Mouse (Mus musculus) left cerebral cortex, postnatal 10 days (tissue): ENCODE measurements around the gene Tagap1. TPM values are rescaled to one million over a fixed set of nuclear protein-coding genes. Genes with fewer than 3 reads are reported as not detected.
"Not testable (repeated sequence)": the region's sequence is repeated elsewhere in the genome, so short reads cannot be mapped to it uniquely, and the experiment has no call there.

Experiments
- DNase-seq, 2 experiments: peaks; one replicate each; pipeline ENCODE4 v3.0.0; 2021 to 2022; ENCODE audit warnings: low spot score in 2 of 2, mixed read lengths in 1 of 2; ENCODE audit errors: extremely low spot score in 1 of 2
- intact Hi-C: fragments of 180-260 bp; cut with DNase I; formaldehyde crosslinking; loops from one replicate; pipeline ENCODE4 v1.15.1; 2025
- total RNA-seq, 2 experiments: library from RNA; stranded (reverse); gene quantifications; 2 replicates each; pipeline ENCODE4 v1.2.3; 2021

Gene Tagap1
- total RNA-seq, 2 experiments from 2014 or later, result 24.0 to 24.3 TPM

DNA sequence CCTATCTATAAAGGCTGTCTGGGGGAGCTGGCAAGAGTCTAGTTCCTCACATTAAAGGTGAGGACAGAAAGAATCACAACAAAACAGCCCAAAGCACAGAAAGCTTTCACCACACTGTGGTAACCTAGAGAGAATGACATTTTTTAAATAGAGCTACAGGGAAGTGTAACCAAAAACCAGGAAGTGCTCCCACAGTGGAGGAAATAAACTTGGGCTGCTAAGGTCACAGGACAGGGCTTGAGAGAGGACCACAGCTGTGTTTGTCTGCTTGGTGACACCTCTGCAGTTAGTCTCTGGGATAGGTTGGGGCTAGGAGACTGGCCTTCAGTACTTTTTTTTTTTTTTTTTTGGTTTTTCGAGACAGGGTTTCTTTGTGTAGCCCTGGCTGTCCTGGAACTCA lies 6.7 kb upstream of the Tagap1 start:
- DNase-seq, intact Hi-C loops: not testable (repeated sequence)

DNA sequence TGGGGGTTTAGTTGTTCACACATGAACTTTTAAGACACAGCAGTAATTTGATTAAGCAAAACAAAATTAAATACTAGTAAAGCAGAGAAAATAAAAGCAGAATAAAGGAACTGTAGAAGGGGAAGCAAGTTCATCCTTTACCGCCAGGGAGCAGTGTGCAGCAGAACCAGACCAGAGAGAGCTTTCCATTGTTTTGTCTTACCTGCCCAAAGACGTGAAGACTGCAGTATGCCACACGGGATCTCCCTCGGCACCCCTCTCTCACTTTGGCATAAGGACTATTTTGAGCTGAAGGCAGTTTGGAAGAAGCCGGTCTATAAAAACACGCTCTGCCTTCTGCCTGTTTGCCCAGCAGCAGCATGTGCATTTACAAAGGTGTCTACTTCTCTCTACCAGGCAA lies 4.4 kb upstream of the Tagap1 start:
- intact Hi-C loops, DNase-seq: not testable (repeated sequence)

DNA sequence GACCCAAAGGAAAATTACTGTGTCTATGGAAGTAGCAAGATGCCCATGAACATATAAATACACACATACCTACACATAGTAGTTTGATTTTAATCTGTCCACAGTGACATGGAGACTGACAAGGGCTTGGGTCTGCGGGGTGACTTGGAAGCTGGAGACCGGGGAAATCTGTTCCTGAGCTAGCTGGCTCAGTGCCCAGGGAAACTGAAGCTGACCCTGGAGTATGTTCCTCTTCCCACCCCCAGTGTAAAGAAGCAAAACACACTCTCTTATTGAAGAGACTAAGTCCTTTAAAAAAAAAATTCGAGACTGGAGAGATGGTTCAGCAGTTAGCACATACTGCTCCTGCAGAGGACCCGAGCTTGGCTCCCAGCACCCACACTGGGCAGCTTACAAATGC lies 2.0 kb upstream of the Tagap1 start:
- intact Hi-C loops, result not testable (repeated sequence)
- peak in 1 of 2 experiments; percentile 43 for DNase-seq

DNA sequence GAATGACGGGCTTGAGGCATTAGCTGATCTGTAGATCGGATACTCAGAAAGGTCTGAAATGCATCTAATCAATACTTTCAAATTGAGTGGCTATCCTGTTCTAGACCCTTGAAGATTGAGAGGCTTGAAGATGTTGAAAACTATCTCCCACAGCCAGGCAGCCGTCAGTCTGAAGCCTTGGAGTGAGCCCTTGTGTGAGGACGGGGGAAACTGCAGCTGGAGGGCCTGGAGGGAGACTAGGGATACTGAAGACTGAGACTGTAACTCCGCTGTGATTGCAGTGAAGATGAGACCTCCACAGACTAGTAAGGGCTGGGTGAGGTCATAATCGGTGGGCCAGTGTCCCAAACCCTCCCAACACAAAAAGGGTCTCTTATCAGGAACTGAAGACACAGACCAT lies 1.4 kb upstream of the Tagap1 start:
- DNase-seq, intact Hi-C loops: not testable (repeated sequence)

DNA sequence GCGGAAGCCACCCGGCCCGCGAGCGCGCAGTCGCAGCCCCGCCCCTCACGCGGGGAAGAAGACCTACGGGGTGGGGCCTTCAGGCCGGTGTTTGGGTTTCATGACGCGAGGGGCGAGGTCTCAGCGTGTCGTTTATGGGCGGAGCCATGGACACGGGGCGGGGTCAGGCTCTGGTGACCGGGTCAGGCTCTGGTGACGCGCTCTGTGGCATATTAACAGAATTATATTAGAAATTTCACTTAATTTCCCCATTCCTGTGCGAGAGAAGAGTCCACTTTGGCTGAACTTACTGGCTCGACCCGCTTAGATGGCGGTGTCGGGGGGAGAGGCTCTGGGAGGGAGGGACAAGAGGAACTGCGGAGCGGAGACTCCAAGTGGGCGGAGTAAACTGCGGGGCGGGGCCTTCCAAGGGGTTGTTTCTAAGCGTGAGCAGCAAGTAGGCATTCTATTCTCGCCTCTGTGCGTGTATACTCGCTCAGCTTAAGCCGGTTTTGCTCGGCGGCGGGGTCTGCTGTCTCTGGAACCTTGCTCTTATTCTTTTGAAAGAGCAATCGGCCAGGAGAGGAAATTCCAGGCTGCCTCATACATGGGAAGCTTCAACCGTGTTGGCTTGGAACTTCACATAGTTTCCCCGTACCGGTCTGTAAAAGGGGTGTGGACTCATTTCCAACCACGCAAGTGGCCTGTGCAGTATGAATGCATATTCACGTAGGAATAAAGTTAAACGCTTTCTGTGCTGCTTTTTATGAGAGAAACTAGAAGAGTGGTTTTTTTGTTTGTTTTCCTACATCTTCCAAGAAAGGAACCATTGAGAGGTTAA lies 435 bp upstream of the Tagap1 start:
- DNase-seq, result not testable (repeated sequence)

DNA sequence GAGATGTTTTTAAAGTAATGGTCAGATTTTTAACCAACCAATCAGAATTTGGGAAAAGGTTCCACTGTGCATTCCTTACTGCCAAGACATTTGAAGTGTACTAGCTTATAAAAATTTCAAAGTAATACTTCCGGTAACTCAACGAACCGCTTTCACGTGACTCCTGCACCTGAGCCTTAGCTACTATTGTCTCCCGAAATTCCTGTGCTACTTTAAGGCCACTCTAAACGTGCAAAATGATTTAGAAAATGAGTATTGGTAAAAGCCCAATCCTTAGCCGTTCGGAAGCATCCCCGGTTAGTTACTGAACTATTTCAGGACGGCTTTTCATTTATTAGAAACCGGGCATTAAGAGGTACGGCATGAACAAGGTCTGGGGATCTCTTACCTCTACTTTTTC lies 607 bp downstream of the Tagap1 start:
- DNase-seq, intact Hi-C loops: not testable (repeated sequence)

More for the DNA sequence above, 435 bp upstream of the Tagap1 start:
- intact Hi-C loops, result not testable (repeated sequence)

DNA sequence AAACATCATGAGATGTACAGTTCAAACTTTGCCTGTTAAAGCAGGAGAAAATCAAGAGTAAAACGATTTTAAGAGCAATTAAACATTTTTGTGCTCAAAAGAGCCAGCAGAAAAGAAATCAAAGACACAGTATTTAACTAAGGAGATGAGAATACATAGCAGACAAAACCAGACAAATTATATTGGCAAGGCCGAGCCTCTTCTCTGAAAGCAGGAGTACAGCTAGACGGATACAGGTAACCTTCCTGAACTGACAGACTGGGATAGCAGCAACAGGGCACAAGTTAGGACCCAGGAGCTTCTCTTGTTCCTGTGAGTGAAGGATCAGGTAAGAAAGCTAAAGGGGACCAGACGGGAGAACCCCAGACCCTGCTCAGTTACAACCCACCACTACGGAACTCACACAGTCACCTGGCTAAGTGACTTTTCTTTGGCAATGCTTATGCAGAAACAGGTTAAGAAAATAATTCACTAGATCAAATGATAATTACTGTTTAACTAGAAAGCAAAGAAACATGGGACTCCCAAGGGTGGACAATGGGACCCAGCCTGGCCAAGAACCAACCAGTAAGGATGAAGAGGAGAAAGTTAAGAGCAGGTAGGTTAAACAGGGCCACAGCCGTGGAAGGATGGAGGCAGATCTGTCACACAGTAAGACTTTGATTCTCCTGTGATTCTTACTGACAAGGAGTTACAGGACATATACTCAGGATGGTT lies 1.3 kb downstream of the Tagap1 start:
- DNase-seq, intact Hi-C loops: not testable (repeated sequence)

DNA sequence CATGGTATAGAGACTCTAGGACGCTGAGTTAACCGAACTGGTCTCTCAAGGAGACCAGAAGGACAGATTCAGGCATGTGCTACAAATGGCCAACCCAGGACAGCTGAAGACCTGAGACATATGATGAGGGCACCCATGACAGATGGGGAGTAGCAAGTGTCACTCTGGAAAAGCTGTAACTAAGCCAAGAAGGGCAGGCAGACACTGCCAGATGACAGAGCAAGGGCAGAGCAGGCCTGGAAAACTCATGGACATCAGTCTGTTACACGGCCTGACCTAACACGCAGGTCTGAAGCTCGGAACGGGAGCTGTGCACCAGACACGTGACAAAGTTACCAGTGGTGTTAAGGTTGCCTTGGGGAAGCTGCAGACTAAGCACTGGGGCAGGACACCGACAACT lies 2.1 kb downstream of the Tagap1 start:
- intact Hi-C loops, DNase-seq: not testable (repeated sequence)

DNA sequence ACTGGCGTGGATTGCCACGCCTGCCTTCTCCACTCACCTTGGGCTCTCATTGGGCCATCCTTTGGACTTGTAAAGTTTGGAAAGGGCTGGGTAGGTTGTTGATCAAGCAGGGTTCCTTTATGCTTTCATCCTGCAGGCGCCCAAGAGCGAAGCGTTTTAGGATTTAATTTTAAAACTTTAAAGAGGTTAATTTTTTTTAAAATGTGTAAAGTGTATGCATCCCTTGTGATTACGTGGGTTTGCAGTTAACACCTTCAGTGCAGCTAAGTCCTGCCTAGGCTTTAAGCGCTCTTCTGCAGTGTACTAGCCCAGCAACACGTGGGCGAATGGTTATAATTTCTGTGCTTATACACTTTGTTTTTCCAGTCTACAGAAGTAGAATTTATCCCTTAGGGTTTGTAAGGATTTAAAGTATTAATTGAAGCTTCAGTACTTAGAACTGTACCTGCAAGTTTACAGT lies 12.2 kb downstream of the Tagap1 start:
- DNase-seq, intact Hi-C loops: not testable (repeated sequence)

DNA sequence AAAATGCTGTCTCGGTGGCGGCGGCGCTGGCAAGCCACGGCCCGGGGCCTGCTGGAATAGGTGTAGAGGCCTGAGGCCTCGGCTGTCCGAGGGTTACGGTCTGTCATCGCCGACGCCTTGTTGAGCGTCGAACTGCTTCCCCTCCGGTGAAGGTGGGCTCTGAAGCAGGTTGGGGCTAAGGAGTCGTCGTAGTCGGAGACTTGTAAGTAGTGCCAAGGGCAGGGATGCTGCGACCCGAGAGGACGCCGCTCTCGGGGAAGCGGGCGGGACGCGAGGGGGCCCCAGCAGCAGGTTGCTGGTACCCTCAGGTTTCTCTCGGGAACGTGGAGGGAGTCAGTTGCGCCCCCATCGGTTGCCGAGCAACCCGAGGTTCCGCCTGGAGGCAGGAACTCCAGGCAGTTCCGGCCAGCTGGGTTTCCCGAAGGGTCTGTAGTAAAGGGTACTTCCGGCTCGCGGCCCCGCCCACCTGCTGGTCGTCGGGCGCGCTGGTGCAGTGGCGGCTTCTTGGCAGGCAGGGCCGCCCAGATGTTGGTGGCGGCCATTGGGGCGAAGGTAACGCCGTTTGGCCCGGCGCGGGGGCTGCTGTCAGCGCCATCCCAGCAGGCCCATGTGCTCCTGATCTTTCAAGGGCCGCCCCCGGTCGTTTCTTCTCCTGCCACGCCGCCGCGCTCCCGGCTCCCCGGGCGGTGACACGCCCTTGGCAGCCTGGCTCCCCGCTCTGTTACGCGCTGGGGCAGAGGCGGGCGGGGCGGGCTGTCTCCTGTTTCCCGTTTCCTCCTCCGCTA lies 12.8 kb downstream of the Tagap1 start, which contains the start of gene Rsph3b:
Gene Rsph3b, minus strand, starts transcription at position 699 of the 785 bp plus-strand sequence.
- intact Hi-C loops, result not testable (repeated sequence)
- DNase-seq, result peak; percentile 85 to 88

DNA sequence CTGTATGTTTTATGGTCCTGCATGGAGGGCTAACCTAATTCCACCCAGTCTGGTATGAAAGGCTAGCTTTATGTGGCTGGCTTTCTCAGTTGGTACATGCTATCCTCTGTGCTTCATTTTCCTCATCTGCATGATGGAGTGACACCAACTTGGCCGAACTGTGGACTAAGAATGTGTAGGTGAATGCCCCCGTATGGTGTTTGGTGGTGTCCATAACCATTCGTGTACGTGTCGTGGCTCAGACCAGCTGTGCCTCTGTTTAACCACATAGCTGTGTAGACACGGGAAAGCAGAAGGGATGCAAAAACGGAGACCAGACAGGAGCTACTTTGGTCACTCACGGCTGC lies 13.3 kb downstream of the Tagap1 start:
- DNase-seq, intact Hi-C loops: not testable (repeated sequence)

DNA sequence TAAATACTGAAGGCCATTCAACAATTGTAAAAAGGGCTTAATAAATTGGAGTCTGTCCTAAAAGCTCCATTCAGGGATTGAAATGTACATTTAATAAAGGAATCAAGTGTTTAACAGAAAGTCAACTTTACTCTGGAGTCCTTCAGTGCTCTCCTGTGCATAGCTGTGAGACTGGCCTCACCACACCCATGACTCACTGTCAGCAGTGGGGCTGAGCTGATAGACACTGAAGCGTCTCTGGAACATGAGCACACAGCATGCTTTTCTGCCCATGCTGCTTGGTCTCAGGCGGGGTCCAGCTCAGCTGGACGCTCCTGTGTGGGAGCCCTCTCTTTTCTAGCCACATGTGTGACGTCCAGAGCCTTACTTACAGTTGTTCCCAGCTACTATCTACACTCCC lies 18.4 kb downstream of the Tagap1 start:
- DNase-seq, intact Hi-C loops: not testable (repeated sequence)

DNA sequence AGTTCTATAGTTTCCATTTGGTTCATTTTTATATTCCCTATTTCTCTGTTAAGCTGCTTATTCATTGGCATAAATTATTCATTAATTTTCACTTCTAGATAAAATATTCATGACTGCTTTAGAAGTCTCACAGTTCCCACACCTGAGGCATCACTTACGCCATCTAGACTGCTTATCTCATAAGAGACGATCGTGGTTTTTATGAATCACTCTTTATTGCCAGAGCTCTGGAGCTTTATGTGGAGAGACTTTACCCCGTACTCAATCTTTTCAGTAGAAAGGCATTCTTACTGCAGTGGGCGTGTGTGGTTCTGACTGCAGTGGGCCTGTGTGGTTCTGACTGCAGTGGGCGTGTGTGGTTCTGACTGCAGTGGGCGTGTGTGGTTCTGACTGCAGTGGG lies 29.3 kb downstream of the Tagap1 start:
- intact Hi-C loops, DNase-seq: not testable (repeated sequence)

DNA sequence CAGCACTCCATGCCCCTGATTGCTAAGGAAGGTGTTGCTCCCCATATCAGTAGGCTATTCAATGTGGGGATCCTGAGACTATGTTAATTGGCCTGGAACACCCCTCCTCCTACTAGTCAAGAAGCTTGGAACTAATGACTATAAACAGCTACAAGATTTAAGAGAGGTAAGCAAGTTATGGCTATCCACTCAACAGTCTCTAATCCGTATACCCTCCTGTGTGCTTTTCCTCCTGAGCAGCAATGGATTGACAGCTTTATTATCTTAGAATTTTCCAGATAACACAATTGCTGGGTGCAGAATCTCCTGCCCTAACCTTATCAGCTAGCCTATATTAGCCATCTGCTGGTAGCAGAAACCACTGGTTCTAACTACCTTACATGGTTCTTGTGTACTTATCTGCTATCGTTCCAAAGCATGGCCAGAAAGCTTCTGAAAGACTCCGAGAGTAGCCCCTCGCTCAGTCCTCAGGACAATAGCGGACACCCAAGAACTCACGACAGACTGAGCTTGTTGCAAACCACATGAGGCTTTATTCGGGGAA lies 40.5 kb downstream of the Tagap1 start:
- intact Hi-C loops, DNase-seq: not testable (repeated sequence)

DNA sequence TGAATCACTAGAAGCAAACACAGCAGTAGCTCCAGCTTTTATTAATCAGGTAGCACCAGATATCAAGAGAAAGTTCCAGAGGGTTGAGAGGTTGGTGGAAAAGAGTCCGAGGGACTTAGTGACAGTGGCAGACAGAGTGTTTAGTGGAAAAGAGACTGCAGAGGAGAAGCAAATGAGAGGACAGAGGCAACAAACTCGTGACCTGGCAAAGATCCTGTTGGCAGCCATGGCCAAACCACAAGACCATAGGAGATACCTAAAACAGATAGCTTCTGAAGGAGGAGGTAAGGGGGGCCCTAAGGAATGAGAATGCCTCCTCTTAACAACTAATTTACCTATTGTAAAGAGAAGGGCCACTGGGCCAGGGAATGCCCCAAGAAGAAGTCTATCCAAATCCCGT lies 41.6 kb downstream of the Tagap1 start:
- intact Hi-C loops, DNase-seq: not testable (repeated sequence)

DNA sequence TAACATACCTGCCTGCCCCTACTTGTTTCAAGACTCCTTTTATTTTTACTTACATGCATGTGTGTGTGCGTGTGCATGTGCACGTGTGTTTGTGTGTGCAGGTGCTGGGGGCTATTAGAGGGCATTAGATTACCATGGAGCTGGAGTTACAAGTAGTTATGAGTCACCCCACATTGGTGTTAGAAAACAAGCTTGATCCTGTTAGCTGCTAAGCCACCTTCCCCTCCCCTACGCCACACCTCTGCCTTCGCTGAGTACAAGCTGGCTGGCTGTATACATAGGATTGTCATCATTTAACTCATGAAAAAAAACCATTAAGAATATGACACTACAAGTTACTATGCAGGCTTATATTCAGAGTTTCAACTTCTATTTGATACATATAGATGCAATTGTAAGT lies 45.7 kb downstream of the Tagap1 start:
- DNase-seq, intact Hi-C loops: not testable (repeated sequence)

DNA sequence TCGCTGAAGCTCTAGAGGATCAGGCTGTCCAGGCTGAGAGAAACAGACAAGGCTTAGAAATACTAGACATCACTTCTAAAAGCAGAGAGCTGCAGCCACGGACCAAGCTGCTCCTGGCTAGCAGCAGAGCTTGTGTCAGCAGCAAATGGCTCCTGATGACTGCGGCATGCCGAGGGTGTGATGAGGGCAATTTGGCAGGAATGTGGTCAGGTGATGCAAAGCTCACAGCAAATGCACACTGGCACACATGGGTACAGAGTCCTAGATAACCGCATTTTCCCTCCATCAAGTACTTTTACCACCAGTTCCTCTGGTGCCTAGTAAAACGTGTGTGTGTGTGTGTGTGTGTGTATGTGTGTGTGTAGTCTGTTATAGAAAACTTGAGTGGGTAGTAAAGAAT lies 46.9 kb downstream of the Tagap1 start:
- DNase-seq, intact Hi-C loops: not testable (repeated sequence)
